Mouse (Mus musculus): ENCODE data around the gene Tep1.

Gene Tep1

GRCm38 (mm10) chr14:50788157-50788556, 82.2 kb downstream of the Tep1 start:
- DNase-seq, result peak; percentile 35

- peak; percentile 95 for DNase-seq
These were observed 85.1 kb downstream of the Tep1 start, which contains the start of gene Ttc5 for GRCm38 (mm10) chr14:50785251-50785637. Gene Ttc5 (minus strand): TSS chr14:50785519.

- DNase-seq, result no peak
These were observed 85.7 kb downstream of the Tep1 start for GRCm38 (mm10) chr14:50784391-50785250.

- no peak for DNase-seq
These were observed 88.2 kb downstream of the Tep1 start for GRCm38 (mm10) chr14:50782166-50782565.
